Mouse (Mus musculus): Measurements from ENCODE around the gene Fbxl8.

The Fbxl8 gene

GRCm38 (mm10) chr8:105257318-105258114, 6.9 kb upstream of the Fbxl8 start:
- DNase-seq (ENCODE audit: low read depth, low spot score): no peak

GRCm38 (mm10) chr8:105258911-105259720, 5.3 kb upstream of the Fbxl8 start:
- DNase-seq (ENCODE audit: low read depth, low spot score): no peak

GRCm38 (mm10) chr8:105259721-105260320, 4.6 kb upstream of the Fbxl8 start:
- no peak for DNase-seq (ENCODE audit: low read depth, low spot score)

- DNase-seq (ENCODE audit: low read depth, low spot score): no peak
These were observed 3.9 kb upstream of the Fbxl8 start for GRCm38 (mm10) chr8:105260371-105261099.

GRCm38 (mm10) chr8:105261326-105261980, 3.0 kb upstream of the Fbxl8 start:
- DNase-seq (ENCODE audit: low read depth, low spot score): peak; percentile 34

GRCm38 (mm10) chr8:105263244-105263912, 1.1 kb upstream of the Fbxl8 start:
- DNase-seq (ENCODE audit: low read depth, low spot score): peak; percentile 49

- peak; percentile 82 for DNase-seq (ENCODE audit: low read depth, low spot score)
These were observed 680 bp downstream of the Fbxl8 start for GRCm38 (mm10) chr8:105265128-105265527.

- no peak for DNase-seq (ENCODE audit: low read depth, low spot score)
These were observed 2.3 kb downstream of the Fbxl8 start for GRCm38 (mm10) chr8:105266775-105267174.

- DNase-seq (ENCODE audit: low read depth, low spot score): no peak
These were observed 4.1 kb downstream of the Fbxl8 start for GRCm38 (mm10) chr8:105268342-105269074.

GRCm38 (mm10) chr8:105269075-105269458, 4.6 kb downstream of the Fbxl8 start:
- DNase-seq (ENCODE audit: low read depth, low spot score): no peak

- DNase-seq (ENCODE audit: low read depth, low spot score): no peak
These were observed 5.1 kb downstream of the Fbxl8 start, which contains the start of gene Hsf4 for GRCm38 (mm10) chr8:105269461-105269947. Gene Hsf4 (plus strand): TSS chr8:105269801.

- no peak for DNase-seq (ENCODE audit: low read depth, low spot score)
These were observed 5.9 kb downstream of the Fbxl8 start for GRCm38 (mm10) chr8:105270101-105270915.

GRCm38 (mm10) chr8:105270916-105271186, 6.4 kb downstream of the Fbxl8 start:
- no peak for DNase-seq (ENCODE audit: low read depth, low spot score)

GRCm38 (mm10) chr8:105275387-105275786, 10.9 kb downstream of the Fbxl8 start:
- DNase-seq (ENCODE audit: low read depth, low spot score): no peak

- no peak for DNase-seq (ENCODE audit: low read depth, low spot score)
These were observed 11.4 kb downstream of the Fbxl8 start, which contains the start of gene Nol3 for GRCm38 (mm10) chr8:105275840-105276239. Gene Nol3 (plus strand): TSS chr8:105276140.

- no peak for DNase-seq (ENCODE audit: low read depth, low spot score)
These were observed 12.1 kb downstream of the Fbxl8 start for GRCm38 (mm10) chr8:105276292-105277120.

GRCm38 (mm10) chr8:105278911-105279334, 14.5 kb downstream of the Fbxl8 start:
- no peak for DNase-seq (ENCODE audit: low read depth, low spot score)

- no peak for DNase-seq (ENCODE audit: low read depth, low spot score)
These were observed 16.1 kb downstream of the Fbxl8 start for GRCm38 (mm10) chr8:105280567-105280966.
